In genomic region chr17:28809175-28809831, GRCm38 (mm10) we compare ENCODE assay signal across 17 mouse cellular contexts. TPM values are rescaled to one million over a fixed set of nuclear protein-coding genes. Genes with fewer than 3 reads are reported as not detected.
DNase-seq lines count a peak whose midpoint lies in the region; ATAC-seq and TF ChIP-seq lines count a peak whose summit lies in the region.
"Had no signal": no experiment of that assay in that cellular context is flagged by ENCODE, and none has a peak within 500 bp of the region (broad histone marks: within the 10 kb centered on the region; RNA-seq: fewer than 3 reads in every experiment).

No protein-coding gene starts in this region.

- ATAC-seq in intestine, postnatal 0 days = peak; percentile 54
- ATAC-seq in megakaryocyte, adult 5-6 weeks (ENCODE audit: poor library complexity, severe bottlenecking) = 0 out of 2 replicates have a peak, but pooled peaks have one; percentile 15
- no peak for ATAC-seq in midbrain, embryonic 14.5 days (ENCODE audit: low FRiP score, low TSS enrichment)
- ATAC-seq: forebrain, postnatal 0 days; hindbrain, embryonic 16.5 days; midbrain, embryonic 13.5 days had no signal

- TF ChIP-seq CTCF in intestine, postnatal 0 days (IDR thresholded peaks at IDR 0.05; ENCODE audit: low read depth) = no peak
- no peak for TF ChIP-seq CTCF in kidney, adult 2 months (conservative IDR thresholded peaks at IDR 0.05; ENCODE audit: insufficient read depth, insufficient read length, low read depth, low read length)

- no peaks in the 10 kb centered on the region; the same call in 1 of the 2 replicates for H3K4me1 ChIP-seq in intestine, postnatal 0 days (replicated peaks; ENCODE audit: control insufficient read depth, insufficient read depth, low read length)
- peaks cover 4% of the 10 kb centered on the region; the same call in 1 of the 2 replicates for H3K4me1 ChIP-seq in kidney, adult 2 months (ENCODE audit: control insufficient read depth, insufficient read depth, low read length)
- H3K4me1 ChIP-seq in limb, embryonic 10.5 days = no peaks in the 10 kb centered on the region
- H3K4me1 ChIP-seq in midbrain, embryonic 14.5 days (ENCODE audit: control insufficient read depth, insufficient read depth, low read length) = no peaks in the 10 kb centered on the region
- H3K4me1 ChIP-seq: midbrain, embryonic 13.5 days; neural tube, embryonic 12.5 days had no signal

- H3K4me2 ChIP-seq in intestine, postnatal 0 days (replicated peaks; ENCODE audit: low read depth) = no peak overlapping the region
- no peak overlapping the region for H3K4me2 ChIP-seq in midbrain, embryonic 14.5 days (ENCODE audit: low read length)
- H3K4me2 ChIP-seq: midbrain, embryonic 13.5 days; neural tube, embryonic 12.5 days had no signal

- peak overlapping the region; percentile 88 for H3K27ac ChIP-seq in intestine, postnatal 0 days (ENCODE audit: low read depth, low read length)
- no peak overlapping the region for H3K27ac ChIP-seq in kidney, adult 2 months (ENCODE audit: insufficient read depth, low read depth, low read length)
- H3K27ac ChIP-seq in limb, embryonic 10.5 days = no peak overlapping the region
- no peak overlapping the region for H3K27ac ChIP-seq in midbrain, embryonic 14.5 days (replicated peaks; ENCODE audit: low read depth, low read length)
- H3K27ac ChIP-seq: kidney, postnatal 0 days; midbrain, embryonic 13.5 days; neural tube, embryonic 12.5 days had no signal

- H3K27me3 ChIP-seq in intestine, postnatal 0 days (replicated peaks; ENCODE audit: control insufficient read depth, insufficient read depth, low read length) = no peaks in the 10 kb centered on the region
- no peaks in the 10 kb centered on the region for H3K27me3 ChIP-seq in kidney, adult 2 months (replicated peaks; ENCODE audit: control insufficient read depth, insufficient read depth, low read length)
- no peaks in the 10 kb centered on the region for H3K27me3 ChIP-seq in limb, embryonic 10.5 days (ENCODE audit: low read depth, poor library complexity, severe bottlenecking)
- H3K27me3 ChIP-seq in midbrain, embryonic 14.5 days (ENCODE audit: control insufficient read depth, insufficient read depth, low read length) = no peaks in the 10 kb centered on the region
- H3K27me3 ChIP-seq: midbrain, embryonic 13.5 days; neural tube, embryonic 12.5 days had no signal

- peaks cover 52% of the 10 kb centered on the region for H3K36me3 ChIP-seq in intestine, postnatal 0 days (ENCODE audit: control insufficient read depth, insufficient read depth)
- no peaks in the 10 kb centered on the region for H3K36me3 ChIP-seq in kidney, adult 2 months (ENCODE audit: control insufficient read depth, insufficient read depth, low read length)
- peaks cover 97% of the 10 kb centered on the region for H3K36me3 ChIP-seq in limb, embryonic 10.5 days
- peaks cover 75% of the 10 kb centered on the region for H3K36me3 ChIP-seq in midbrain, embryonic 14.5 days (ENCODE audit: control insufficient read depth, insufficient read depth, low read length)

- no peak for TF ChIP-seq POLR2A in kidney, adult 2 months (IDR thresholded peaks at IDR 0.05; ENCODE audit: low read depth, low read length)

- peak; percentile 60 to 69 for DNase-seq in spleen, postnatal 4 days (ENCODE audit: low spot score in 2 of 2)
- no peak for DNase-seq in spleen, adult 18-20 months
- no peak for DNase-seq in kidney, adult 2 months
- no peak for DNase-seq in limb, embryonic 10.5 days (ENCODE audit: low spot score)
- no peak for DNase-seq in midbrain, embryonic 14.5 days
- DNase-seq: cerebellum, adult 9-10 months; forebrain, postnatal 0 days; gastrocnemius, postnatal 25 days; left cerebral cortex, postnatal 4 days; lung, postnatal 10 days; right cerebral cortex, postnatal 4 days had no signal

- H3K4me3 ChIP-seq in intestine, postnatal 0 days (ENCODE audit: low read depth, low read length) = no peak overlapping the region
- no peak overlapping the region for H3K4me3 ChIP-seq in kidney, adult 2 months (ENCODE audit: insufficient read depth, low read depth, low read length)
- H3K4me3 ChIP-seq in limb, embryonic 10.5 days = no peak overlapping the region
- no peak overlapping the region for H3K4me3 ChIP-seq in midbrain, embryonic 14.5 days (replicated peaks; ENCODE audit: low read depth, low read length)
- H3K4me3 ChIP-seq: midbrain, embryonic 13.5 days; neural tube, embryonic 12.5 days had no signal

- 52% methylated on average over 10 of the region's 10 CpGs for WGBS in intestine, postnatal 0 days
- WGBS in kidney, adult 2 months = 95% methylated on average over 10 of the region's 10 CpGs
- WGBS in limb, embryonic 10.5 days = 96% methylated on average over 10 of the region's 10 CpGs
- 98% methylated on average over 10 of the region's 10 CpGs for WGBS in midbrain, embryonic 14.5 days

- H3K9ac ChIP-seq in intestine, postnatal 0 days (ENCODE audit: low read depth, low read length) = no peak overlapping the region
- no peak overlapping the region for H3K9ac ChIP-seq in midbrain, embryonic 14.5 days (replicated peaks; ENCODE audit: low read length)
- H3K9ac ChIP-seq: forebrain, postnatal 0 days; midbrain, embryonic 13.5 days; neural tube, embryonic 12.5 days had no signal

- H3K9me3 ChIP-seq in intestine, postnatal 0 days (ENCODE audit: control insufficient read depth) = no peaks in the 10 kb centered on the region
- no peaks in the 10 kb centered on the region for H3K9me3 ChIP-seq in limb, embryonic 10.5 days (replicated peaks)
- H3K9me3 ChIP-seq in midbrain, embryonic 14.5 days (ENCODE audit: control insufficient read depth, low read length) = no peaks in the 10 kb centered on the region
- H3K9me3 ChIP-seq: midbrain, embryonic 13.5 days; neural tube, embryonic 12.5 days had no signal

RNA-seq across cellular contexts. Expression of gene Brpf3, which starts 8.4 kb away (rescaled TPM):
- 42.9 and 44.4 TPM in 2 replicates for polyA plus RNA-seq in intestine, postnatal 0 days (2015; fragmentation: Nextera tagmentation; extraction: Ambion mirVana)
- total RNA-seq in megakaryocyte, adult 5-6 weeks (2015) = 22.5 and 22.6 TPM in 2 replicates
- 4.4 and 8.3 TPM in 2 replicates for total RNA-seq in megakaryocyte, adult 5-6 weeks (2017)
- 30.2 and 31.3 TPM in 2 replicates for polyA plus RNA-seq in kidney, adult 2 months (2012; rRNA removed)
- 11.6 and 14.0 TPM in 2 replicates for polyA plus RNA-seq in limb, embryonic 10.5 days (2016; fragmentation: Nextera tagmentation; extraction: Ambion mirVana)
- polyA plus RNA-seq in midbrain, embryonic 14.5 days (2014; fragmentation: Nextera tagmentation; extraction: Ambion mirVana) = 4.7 and 8.2 TPM in 2 replicates

RNA-seq across cellular contexts. Expression of gene Mapk13, which starts 40.2 kb away (rescaled TPM):
- polyA plus RNA-seq in intestine, postnatal 0 days (2015; fragmentation: Nextera tagmentation; extraction: Ambion mirVana) = 204 and 222 TPM in 2 replicates
- 12.2 and 17.0 TPM in 2 replicates for total RNA-seq in megakaryocyte, adult 5-6 weeks (2015)
- total RNA-seq in megakaryocyte, adult 5-6 weeks (2017) = 21.3 and 32.8 TPM in 2 replicates
- polyA plus RNA-seq in kidney, adult 2 months (2012; rRNA removed) = 10.5 and 10.9 TPM in 2 replicates
- 8.2 and 8.6 TPM in 2 replicates for polyA plus RNA-seq in limb, embryonic 10.5 days (2016; fragmentation: Nextera tagmentation; extraction: Ambion mirVana)
- polyA plus RNA-seq in midbrain, embryonic 14.5 days (2014; fragmentation: Nextera tagmentation; extraction: Ambion mirVana) = 0.19 and 0.61 TPM in 2 replicates

RNA-seq across cellular contexts. Expression of gene Pnpla1, which starts 48.9 kb away (rescaled TPM):
- 0.12 and 0.20 TPM in 2 replicates for polyA plus RNA-seq in intestine, postnatal 0 days (2015; fragmentation: Nextera tagmentation; extraction: Ambion mirVana)
- total RNA-seq in megakaryocyte, adult 5-6 weeks (2015) = 0.11 and 0.58 TPM in 2 replicates
- 0.57 and 0.92 TPM in 2 replicates for total RNA-seq in megakaryocyte, adult 5-6 weeks (2017)
- 0.04 TPM in 1 of 2 replicates, not detected in the other for polyA plus RNA-seq in kidney, adult 2 months (2012; rRNA removed)
- 0.03 and 0.04 TPM in 2 replicates for polyA plus RNA-seq in limb, embryonic 10.5 days (2016; fragmentation: Nextera tagmentation; extraction: Ambion mirVana)
- polyA plus RNA-seq in midbrain, embryonic 14.5 days (2014; fragmentation: Nextera tagmentation; extraction: Ambion mirVana) = 0.04 TPM in 1 of 2 replicates, not detected in the other
- total RNA-seq: forebrain, postnatal 0 days; gastrocnemius, postnatal 25 days had no signal
- polyA plus RNA-seq: hindbrain, embryonic 16.5 days; kidney, postnatal 0 days; midbrain, embryonic 13.5 days; neural tube, embryonic 12.5 days had no signal

Comparison
In these comparisons a context has a peak if more than half of its experiments do, and no peak if none do; other contexts are left out.
1. DNase-seq: peak in spleen, postnatal 4 days (2 of 2); none in spleen, adult 18-20 months (0 of 2), kidney, adult 2 months (single experiment), limb, embryonic 10.5 days (single experiment) and midbrain, embryonic 14.5 days (single experiment).
2. RNA of gene Mapk13, which starts 40.2 kb away (polyA plus RNA-seq): 204 to 222 TPM in intestine, postnatal 0 days; 10.5 to 10.9 TPM in kidney, adult 2 months, 8.2 to 8.6 TPM in limb, embryonic 10.5 days and 0.19 to 0.61 TPM in midbrain, embryonic 14.5 days; every median in the first group is over 10 times any median in the second.